Comparison of ENCODE assay signal across 8 mouse cellular contexts in genomic region chr5:33983309-33984121, GRCm38 (mm10). TPM values are rescaled to one million over a fixed set of nuclear protein-coding genes. Genes with fewer than 3 reads are reported as not detected.
DNase-seq lines count a peak whose midpoint lies in the region; ATAC-seq and TF ChIP-seq lines count a peak whose summit lies in the region.

Gene Gm1673 (plus strand): TSS chr5:33983433.

- CTCF ChIA-PET in Patski (lab: Charles Lee), result no interaction called here

- POLR2A ChIA-PET in Patski (lab: Charles Lee), result interaction anchor here (0.6 kb wide), 1 partner anchor 561 kb away, joined by 3 read pairs; no protein-coding TSS in a partner anchor

- peak; percentile 99 for TF ChIP-seq CTCF in Patski (IDR thresholded peaks at IDR 0.05)
- no peak for TF ChIP-seq CTCF in cerebellum, adult 2 months (IDR thresholded peaks at IDR 0.05; ENCODE audit: borderline replicate concordance, insufficient read depth, low read depth, low read length)
- peak; percentile 60 for TF ChIP-seq CTCF in lung, postnatal 0 days (IDR thresholded peaks at IDR 0.05)

- H3K36me3 ChIP-seq in lung, postnatal 0 days (ENCODE audit: insufficient read depth, low read length), result no peaks in the 10 kb centered on the region

- H3K27me3 ChIP-seq in Patski, result no peaks in the 10 kb centered on the region
- H3K27me3 ChIP-seq in cerebellum, adult 2 months (ENCODE audit: control insufficient read depth, insufficient read depth, low read length), result no peaks in the 10 kb centered on the region
- no peaks in the 10 kb centered on the region for H3K27me3 ChIP-seq in lung, postnatal 0 days (replicated peaks; ENCODE audit: insufficient read depth, low read length)

- no peak for DNase-seq in Patski (ENCODE audit: low read depth, low spot score)
- DNase-seq in cerebellum, adult 2 months, result peak; percentile 89 to 91
- DNase-seq in layer of hippocampus, postnatal 25 days (ENCODE audit: extremely low spot score in 1 of 2, low spot score in 1 of 2), result peak; percentile 88 to 94
- peak; percentile 79 for DNase-seq in lung, postnatal 0 days (ENCODE audit: low spot score)
- peak; percentile 95 for DNase-seq in retina, embryonic 14.5 days (ENCODE audit: low spot score)
- peak; percentile 52 for DNase-seq in urinary bladder, adult 2 months (ENCODE audit: low spot score)

- in situ Hi-C loops in Patski (cut with MboI; ENCODE audit: low pct_unique_long_range_greater_than_20kb), result no loop called here

- peak within 1 kb of the TSS; percentile 19; the same call in 1 of the 2 replicates for H3K9ac ChIP-seq in lung, postnatal 0 days (replicated peaks; ENCODE audit: low read depth)

- TF ChIP-seq EP300 in lung, postnatal 0 days (IDR thresholded peaks at IDR 0.05), result no peak

- peak within 1 kb of the TSS; percentile 93 for H3K4me2 ChIP-seq in lung, postnatal 0 days (replicated peaks; ENCODE audit: low read depth, low read length)

- ATAC-seq in Patski, result peak; percentile 75
- peak; percentile 86 for ATAC-seq in frontal cortex, adult (ENCODE audit: low TSS enrichment)
- ATAC-seq in hematopoietic stem cell, adult 5-6 weeks (replicated peaks in 1 of 2; ENCODE audit: insufficient read depth in 1 of 2, low FRiP score in 2 of 2, low TSS enrichment in 1 of 2, low read depth in 1 of 2, poor library complexity in 2 of 2, severe bottlenecking in 2 of 2), result peak; percentile 54 to 67; a peak in 3 of 4 replicates
- peak; percentile 90 for ATAC-seq in lung, postnatal 0 days

- H3K4me3 ChIP-seq in cerebellum, adult 2 months (replicated peaks; ENCODE audit: insufficient read depth, low read depth, low read length), result peak within 1 kb of the TSS; percentile 82
- peak within 1 kb of the TSS; percentile 67 for H3K4me3 ChIP-seq in lung, postnatal 0 days (ENCODE audit: low read depth, low read length)

- peaks cover 7% of the 10 kb centered on the region for H3K4me1 ChIP-seq in cerebellum, adult 2 months (ENCODE audit: control insufficient read depth, insufficient read depth, low read length)
- H3K4me1 ChIP-seq in lung, postnatal 0 days (ENCODE audit: insufficient read depth, low read depth, low read length), result peaks cover 6% of the 10 kb centered on the region

- WGBS in cerebellum, adult 2 months, result under 1% methylated on average over 88 of the region's 88 CpGs
- WGBS in lung, postnatal 0 days, result under 1% methylated on average over 79 of the region's 88 CpGs

- H3K27ac ChIP-seq in cerebellum, adult 2 months (ENCODE audit: insufficient read depth, low read length), result peak within 1 kb of the TSS; percentile 65; the same call in 1 of the 2 replicates
- H3K27ac ChIP-seq in lung, postnatal 0 days (ENCODE audit: low read length), result no peak within 1 kb of the TSS

- no peaks in the 10 kb centered on the region for H3K9me3 ChIP-seq in lung, postnatal 0 days (ENCODE audit: low read length)

- TF ChIP-seq POLR2A in cerebellum, adult 2 months (IDR thresholded peaks at IDR 0.05; ENCODE audit: borderline replicate concordance, insufficient read depth, low read length), result peak; percentile 64; the same call in 1 of the 2 replicates

RNA-seq across cellular contexts. Expression of gene Gm1673, which starts in this region (rescaled TPM):
- polyA plus RNA-seq in Patski (2021), result 68.6 TPM
- polyA plus RNA-seq in cerebellum, adult 2 months (2012; rRNA removed), result 164 and 171 TPM in 2 replicates
- total RNA-seq in hematopoietic stem cell, adult 5-6 weeks (2017), result 2.6 TPM in 1 of 2 replicates, not detected in the other
- total RNA-seq in layer of hippocampus, postnatal 25 days (2021), result 10 to 100 TPM; 62.5 to 74.8 TPM
- 26.9 and 30.8 TPM in 2 replicates for polyA plus RNA-seq in lung, postnatal 0 days (2015; fragmentation: Nextera tagmentation; extraction: Ambion mirVana)
- polyA plus RNA-seq in urinary bladder, adult 2 months (2012; rRNA removed), result 8.4 and 8.5 TPM in 2 replicates

Comparison
In these comparisons a context has a peak if more than half of its experiments do, and no peak if none do; other contexts are left out.
1. RNA of gene Gm1673 (total RNA-seq): 62.5 to 74.8 TPM in layer of hippocampus, postnatal 25 days; 2.6 TPM in hematopoietic stem cell, adult 5-6 weeks; every median in the first group is over 10 times any median in the second.
2. Peak in every context shown above with its lines, with median percentiles within 50 percentile points of each other: ATAC-seq.